Mouse (Mus musculus) erythroblast, embryonic 14.5 days (primary cell): Measurements from ENCODE around the gene Psmb8. TPM values are rescaled to one million over a fixed set of nuclear protein-coding genes. Genes with fewer than 3 reads are reported as not detected.

ENCODE experiments used
- H3K27me3 ChIP-seq: 2 replicates; pipeline ENCODE4 v1.6.1; 2012; ENCODE audit warnings: inconsistent platforms; ENCODE audit not compliant: control insufficient read depth
- H3K36me3 ChIP-seq: 2 replicates; pipeline ENCODE4 v1.6.1; 2012; ENCODE audit warnings: mild to moderate bottlenecking, inconsistent platforms; ENCODE audit not compliant: control insufficient read depth
- H3K4me1 ChIP-seq: 2 replicates; pipeline ENCODE4 v1.6.1; 2012; ENCODE audit warnings: inconsistent platforms; ENCODE audit not compliant: control insufficient read depth
- H3K4me3 ChIP-seq: replicated peaks from 2 replicates; pipeline ENCODE3; 2012; ENCODE audit warnings: moderate library complexity, mild to moderate bottlenecking, inconsistent platforms
- H3K9me3 ChIP-seq: 2 replicates; pipeline ENCODE4 v1.6.1; 2012; ENCODE audit warnings: low read length, inconsistent platforms, mixed read lengths; ENCODE audit not compliant: control insufficient read depth
- GATA1 ChIP-seq: IDR thresholded peaks from 2 replicates; pipeline ENCODE4 v1.6.1; 2012; ENCODE audit warnings: low read length, inconsistent platforms, mixed read lengths
- TAL1 ChIP-seq: IDR thresholded peaks from 3 replicates; pipeline ENCODE4 v1.6.1; 2012; ENCODE audit warnings: low read length, inconsistent platforms, mixed read lengths
- polyA plus RNA-seq: library from polyadenylated mRNA; stranded (reverse); fragments of >175 nt; gene quantifications from 2 replicates; pipeline ENCODE4 v1.2.3, GENCODE M21; 2012

The Psmb8 gene
- polyA plus RNA-seq, 1 experiment, result 0.28 TPM

- Histone ChIP-seq H3K9me3 (0 out of 2 replicates have a peak, but pooled peaks cover 2% of the 10 kb centered on the region), H3K27me3 (peaks cover 9% of the 10 kb centered on the region), H3K4me1 (peaks cover 40% of the 10 kb centered on the region), H3K36me3 (no peaks in the 10 kb centered on the region), H3K4me3 (no peak overlapping the region)
- TF ChIP-seq GATA1, result no peak
- no peak for TF ChIP-seq TAL1
Observed at GRCm38 (mm10) chr17:34206731-34207130, 9.2 kb downstream of the Psmb8 start.

- Histone ChIP-seq H3K36me3 (no peaks in the 10 kb centered on the region), H3K9me3 (0 out of 2 replicates have a peak, but pooled peaks cover 2% of the 10 kb centered on the region), H3K27me3 (peaks cover 14% of the 10 kb centered on the region), H3K4me1 (peaks cover 44% of the 10 kb centered on the region), H3K4me3 (no peak overlapping the region)
- TF ChIP-seq TAL1, result no peak
- TF ChIP-seq GATA1, result no peak
Observed at GRCm38 (mm10) chr17:34207456-34207855, 9.9 kb downstream of the Psmb8 start.

GRCm38 (mm10) chr17:34207866-34208265, 10.3 kb downstream of the Psmb8 start:
- Histone ChIP-seq H3K27me3 (peaks cover 13% of the 10 kb centered on the region), H3K9me3 (0 out of 2 replicates have a peak, but pooled peaks cover 2% of the 10 kb centered on the region), H3K4me3 (no peak overlapping the region), H3K4me1 (peaks cover 44% of the 10 kb centered on the region), H3K36me3 (no peaks in the 10 kb centered on the region)
- TF ChIP-seq GATA1 (no peak), TAL1 (no peak)

GRCm38 (mm10) chr17:34208421-34208820, 10.9 kb downstream of the Psmb8 start:
- no peaks in the 10 kb centered on the region for H3K36me3 ChIP-seq
- 0 out of 2 replicates have a peak, but pooled peaks cover 2% of the 10 kb centered on the region for H3K9me3 ChIP-seq
- peaks cover 44% of the 10 kb centered on the region for H3K4me1 ChIP-seq
- H3K4me3 ChIP-seq, result no peak overlapping the region
- H3K27me3 ChIP-seq, result peaks cover 10% of the 10 kb centered on the region
- no peak for TF ChIP-seq TAL1
- TF ChIP-seq GATA1, result no peak

- Histone ChIP-seq H3K36me3 (no peaks in the 10 kb centered on the region), H3K9me3 (0 out of 2 replicates have a peak, but pooled peaks cover 2% of the 10 kb centered on the region), H3K4me3 (no peak overlapping the region), H3K27me3 (peaks cover 17% of the 10 kb centered on the region), H3K4me1 (peaks cover 33% of the 10 kb centered on the region)
- TF ChIP-seq TAL1 (no peak), GATA1 (no peak)
Observed at GRCm38 (mm10) chr17:34209680-34210079, 12.2 kb downstream of the Psmb8 start.

- Histone ChIP-seq H3K27me3 (peaks cover 17% of the 10 kb centered on the region), H3K4me1 (peaks cover 24% of the 10 kb centered on the region), H3K4me3 (no peak overlapping the region), H3K9me3 (0 out of 2 replicates have a peak, but pooled peaks cover 2% of the 10 kb centered on the region), H3K36me3 (no peaks in the 10 kb centered on the region)
- TF ChIP-seq TAL1 (no peak), GATA1 (no peak)
Observed at GRCm38 (mm10) chr17:34210599-34210998, 13.1 kb downstream of the Psmb8 start.

GRCm38 (mm10) chr17:34211746-34212365, 14.3 kb downstream of the Psmb8 start:
- Histone ChIP-seq H3K9me3 (0 out of 2 replicates have a peak, but pooled peaks cover 2% of the 10 kb centered on the region), H3K27me3 (peaks cover 20% of the 10 kb centered on the region), H3K36me3 (no peaks in the 10 kb centered on the region), H3K4me3 (no peak overlapping the region), H3K4me1 (peaks cover 18% of the 10 kb centered on the region)
- TF ChIP-seq TAL1, result no peak
- TF ChIP-seq GATA1, result no peak

- Histone ChIP-seq H3K36me3 (no peaks in the 10 kb centered on the region), H3K9me3 (0 out of 2 replicates have a peak, but pooled peaks cover 2% of the 10 kb centered on the region), H3K4me3 (no peak overlapping the region), H3K27me3 (peaks cover 20% of the 10 kb centered on the region), H3K4me1 (peaks cover 30% of the 10 kb centered on the region)
- TF ChIP-seq TAL1 (no peak), GATA1 (no peak)
Observed at GRCm38 (mm10) chr17:34213936-34214335, 16.4 kb downstream of the Psmb8 start.

- TF ChIP-seq GATA1, result no peak
- no peak for TF ChIP-seq TAL1
- H3K4me3 ChIP-seq, result no peak overlapping the region
- H3K9me3 ChIP-seq, result no peaks in the 10 kb centered on the region
- no peaks in the 10 kb centered on the region for H3K36me3 ChIP-seq
- H3K4me1 ChIP-seq, result peaks cover 30% of the 10 kb centered on the region
- peaks cover 20% of the 10 kb centered on the region for H3K27me3 ChIP-seq
Observed at GRCm38 (mm10) chr17:34215176-34215575, 17.7 kb downstream of the Psmb8 start.
